Mouse (Mus musculus) liver, embryonic 14.5 days (tissue): ENCODE measurements at regions not wholly inside any gene's neighbourhood (a gene's known extent, or its start where the extent isn't known, plus 50 kb on each side); places are given as distances from the start of the nearest gene placed in this dataset.

ENCODE experiments used
- ATAC-seq: fragments of 200-750 bp; cut with Nextera tagmentation; 2 replicates; pipeline ENCODE4 v1.8.0; 2017; ENCODE audit warnings: moderate number of reproducible peaks, mild to moderate bottlenecking, moderate library complexity; ENCODE audit not compliant: insufficient read depth
- DNase-seq, 3 experiments: peaks; one replicate each; pipeline ENCODE4 v3.0.0-alpha.2; 2012 to 2013; ENCODE audit warnings: low read depth in 3 of 3, low spot score in 3 of 3
- H3K27ac ChIP-seq: fragments of 300-500 bp; sonication (generic); 2 replicates; pipeline ENCODE4 v1.5.1; 2014; ENCODE audit warnings: moderate library complexity, mild to moderate bottlenecking, control low read depth, inconsistent platforms
- H3K27me3 ChIP-seq: fragments of 300-500 bp; sonication (generic); 2 replicates; pipeline ENCODE4 v1.6.1; 2014; ENCODE audit warnings: mild to moderate bottlenecking, low read length, moderate library complexity; ENCODE audit not compliant: control insufficient read depth, insufficient read depth
- H3K36me3 ChIP-seq: fragments of 300-500 bp; sonication (generic); replicated peaks from 2 replicates; pipeline ENCODE4 v1.6.1; 2014; ENCODE audit warnings: low read depth; ENCODE audit not compliant: control insufficient read depth, insufficient read depth
- H3K4me1 ChIP-seq, 2 experiments: fragments of 200-500 bp in 1 of 2; fragments of 300-500 bp in 1 of 2; sonication (generic) in 1 of 2; replicated peaks; 2 replicates each; pipeline ENCODE4 v1.6.1; 2012 to 2014; ENCODE audit warnings: antibody characterized with exemption in 1 of 2, inconsistent platforms in 1 of 2, low read length in 1 of 2; ENCODE audit not compliant: control insufficient read depth in 2 of 2, insufficient read depth in 2 of 2
- H3K4me2 ChIP-seq: fragments of 300-500 bp; sonication (generic); 2 replicates; pipeline ENCODE4 v1.6.1; 2014; ENCODE audit warnings: low read depth, mild to moderate bottlenecking, control low read depth, moderate library complexity
- H3K4me3 ChIP-seq, 2 experiments: fragments of 200-500 bp in 1 of 2; fragments of 300-500 bp in 1 of 2; sonication (generic) in 1 of 2; 2 replicates each; pipeline ENCODE4 v1.5.1; 2012 to 2014; ENCODE audit warnings: low read depth in 2 of 2, low read length in 2 of 2, mild to moderate bottlenecking in 2 of 2, control low read depth in 1 of 2, inconsistent platforms in 1 of 2, moderate library complexity in 1 of 2; ENCODE audit not compliant: insufficient read depth in 1 of 2
- H3K9ac ChIP-seq: fragments of 300-500 bp; sonication (generic); replicated peaks from 2 replicates; pipeline ENCODE4 v1.6.1; 2014; ENCODE audit warnings: mild to moderate bottlenecking, control low read depth, moderate library complexity
- H3K9me3 ChIP-seq: fragments of 300-500 bp; sonication (generic); 2 replicates; pipeline ENCODE4 v1.6.1; 2016; ENCODE audit warnings: low read length, mixed read lengths; ENCODE audit not compliant: control insufficient read depth
- CTCF ChIP-seq: IDR thresholded peaks from 2 replicates; pipeline ENCODE4 v1.5.1; 2016; ENCODE audit warnings: antibody characterized with exemption, low read depth, control low read depth
- EP300 ChIP-seq: IDR thresholded peaks from 2 replicates; pipeline ENCODE4 v1.6.1; 2016; ENCODE audit warnings: antibody characterized with exemption, low read depth
- WGBS: fragments of 180-500 bp; shearing (Covaris S2); extraction: QIAGEN DNeasy Blood & Tissue Kit; methylation state at CpG from one replicate; pipeline ENCODE4 v1.1.7; 2014; ENCODE audit not compliant: insufficient replicate concordance; 5-methylcytosine and 5-hydroxymethylcytosine counted together

- no peak for DNase-seq
- Histone ChIP-seq H3K36me3 (no peaks in the 10 kb centered on the region), H3K27me3 (no peaks in the 10 kb centered on the region), H3K4me3 (no peak overlapping the region), H3K4me1 (no peaks in the 10 kb centered on the region), H3K27ac (no peak overlapping the region), H3K9ac (no peak overlapping the region), H3K9me3 (no peaks in the 10 kb centered on the region), H3K4me2 (no peak overlapping the region)
- no peak for ATAC-seq
- TF ChIP-seq CTCF (no peak), EP300 (no peak)
- 56% methylated on average over 4 of the region's 4 CpGs for WGBS
These were observed 1100.9 kb downstream of the Galc start for GRCm38 (mm10) chr12:97158332-97158731.

- H3K4me3 ChIP-seq = no peak overlapping the region
- ATAC-seq (no peak), DNase-seq (no peak)
- no peaks in the 10 kb centered on the region for H3K9me3 ChIP-seq
- H3K9ac ChIP-seq = no peak overlapping the region
- TF ChIP-seq CTCF = no peak
- TF ChIP-seq EP300 = no peak
- no peaks in the 10 kb centered on the region for H3K4me1 ChIP-seq
- no peaks in the 10 kb centered on the region for H3K27me3 ChIP-seq
- H3K27ac ChIP-seq = no peak overlapping the region
- no peak overlapping the region for H3K4me2 ChIP-seq
- H3K36me3 ChIP-seq = no peaks in the 10 kb centered on the region
These were observed 1101.5 kb downstream of the Galc start for GRCm38 (mm10) chr12:97157748-97158147.

DNA sequence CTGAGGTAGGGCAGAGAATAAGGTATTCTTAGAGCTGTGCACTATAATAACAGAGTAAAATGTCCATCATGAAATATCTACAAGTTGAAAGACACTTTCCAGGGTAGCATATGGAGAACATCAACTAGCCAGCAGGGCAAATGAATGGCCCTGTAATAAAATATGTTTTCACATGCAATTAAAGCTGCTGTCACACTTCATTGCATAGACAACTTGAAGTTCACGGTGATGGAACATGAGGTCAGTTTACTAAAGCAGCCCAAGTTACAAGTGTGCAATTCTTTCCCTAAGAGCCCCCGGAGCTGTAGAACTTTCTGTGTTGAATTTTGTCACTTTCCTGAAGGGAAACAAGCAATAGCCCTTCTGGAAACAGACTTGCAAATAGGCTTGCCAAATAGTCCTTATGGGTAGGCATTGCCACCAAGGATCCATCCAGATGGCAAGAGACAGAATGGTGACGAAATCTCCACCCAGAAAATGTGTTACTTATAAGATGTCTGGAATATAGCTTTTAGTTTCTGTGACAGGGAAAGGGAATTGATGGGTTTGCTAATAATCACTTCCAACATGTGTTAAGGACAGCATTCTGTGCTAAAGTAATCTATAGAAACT lies 1102.7 kb downstream of the Galc start:
- no peaks in the 10 kb centered on the region for H3K4me1 ChIP-seq
- no peak for TF ChIP-seq EP300
- TF ChIP-seq CTCF = no peak
- ATAC-seq (no peak), DNase-seq (no peak)
- H3K4me3 ChIP-seq = no peak overlapping the region
- WGBS = 56% methylated on average over 3 of the region's 3 CpGs
- no peaks in the 10 kb centered on the region for H3K9me3 ChIP-seq
- no peak overlapping the region for H3K4me2 ChIP-seq
- H3K9ac ChIP-seq = no peak overlapping the region
- H3K36me3 ChIP-seq = no peaks in the 10 kb centered on the region
- H3K27me3 ChIP-seq = no peaks in the 10 kb centered on the region
- H3K27ac ChIP-seq = no peak overlapping the region

GRCm38 (mm10) chr12:97142720-97143119 lies 1116.5 kb downstream of the Galc start:
- DNase-seq (no peak), ATAC-seq (no peak)
- Histone ChIP-seq H3K4me2 (no peak overlapping the region), H3K27ac (no peak overlapping the region), H3K4me1 (no peaks in the 10 kb centered on the region), H3K9ac (no peak overlapping the region), H3K9me3 (no peaks in the 10 kb centered on the region), H3K4me3 (no peak overlapping the region), H3K36me3 (no peaks in the 10 kb centered on the region), H3K27me3 (no peaks in the 10 kb centered on the region)
- 30% methylated on average over 3 of the region's 3 CpGs for WGBS
- TF ChIP-seq CTCF (no peak), EP300 (no peak)

- Histone ChIP-seq H3K4me2 (no peak overlapping the region), H3K36me3 (no peaks in the 10 kb centered on the region), H3K4me3 (no peak overlapping the region), H3K4me1 (no peaks in the 10 kb centered on the region), H3K27me3 (no peaks in the 10 kb centered on the region), H3K9me3 (no peaks in the 10 kb centered on the region), H3K27ac (no peak overlapping the region), H3K9ac (no peak overlapping the region)
- DNase-seq (no peak), ATAC-seq (no peak)
- 68% methylated on average over 7 of the region's 7 CpGs for WGBS
- TF ChIP-seq EP300 (no peak), CTCF (no peak)
These were observed 1121.3 kb downstream of the Galc start for GRCm38 (mm10) chr12:97137924-97138323.

GRCm38 (mm10) chr12:97130276-97130675 lies 1129.0 kb downstream of the Galc start:
- ATAC-seq (no peak), DNase-seq (peak in 1 of 3 experiments; percentile 2)
- H3K27ac ChIP-seq = no peak overlapping the region
- no peaks in the 10 kb centered on the region for H3K36me3 ChIP-seq
- H3K27me3 ChIP-seq = no peaks in the 10 kb centered on the region
- no peaks in the 10 kb centered on the region for H3K9me3 ChIP-seq
- H3K4me2 ChIP-seq = no peak overlapping the region
- no peak overlapping the region for H3K9ac ChIP-seq
- no peak overlapping the region for H3K4me3 ChIP-seq
- TF ChIP-seq EP300 = no peak
- TF ChIP-seq CTCF = peak; percentile 6; the same call in 1 of the 2 replicates
- no peaks in the 10 kb centered on the region for H3K4me1 ChIP-seq
